Mouse (Mus musculus): ENCODE data around the gene Ube2o. TPM values are rescaled to one million over a fixed set of nuclear protein-coding genes. Genes with fewer than 3 reads are reported as not detected.

Gene Ube2o
- total RNA-seq, 2 experiments from 2014 or later: 25.2 to 25.6 TPM

GRCm38 (mm10) chr11:116489771-116490231 is 91.4 kb downstream of the Ube2o start:
- DNase-seq (ENCODE audit: low spot score in 2 of 2): no peak

- no peak for DNase-seq (ENCODE audit: low spot score in 2 of 2)
Observed at GRCm38 (mm10) chr11:116488693-116489375, 92.4 kb downstream of the Ube2o start.

GRCm38 (mm10) chr11:116488207-116488606 is 93.0 kb downstream of the Ube2o start:
- DNase-seq (ENCODE audit: low spot score in 2 of 2): no peak

Other genes starting within 250 kb of the Ube2o start
- gene Foxj1, start 246.0 kb downstream of the Ube2o start, total RNA-seq (2021): under 1 TPM; 0.29 to 0.31 TPM
- 10 to 100 TPM; 32.8 to 37.3 TPM for gene Rnf157, start 168.4 kb downstream of the Ube2o start, total RNA-seq (2021)
- 10 to 100 TPM; 44.6 to 45.1 TPM for gene Ubald2, start 147.4 kb downstream of the Ube2o start, total RNA-seq (2021)
- gene Qrich2, start 115.2 kb downstream of the Ube2o start, total RNA-seq (2021): under 1 TPM; 0.02 to 0.10 TPM
- gene Prpsap1, start 87.2 kb downstream of the Ube2o start, total RNA-seq (2021): 10 to 100 TPM; 43.3 to 49.6 TPM
- 1 to 10 TPM; 4.0 TPM for gene Sphk1, start 50.5 kb downstream of the Ube2o start, total RNA-seq (2021)
- gene Aanat, start 5.0 kb upstream of the Ube2o start, total RNA-seq (2021): not detected
- 1 to 10 TPM; 7.4 to 9.1 TPM for gene Rhbdf2, start 45.6 kb upstream of the Ube2o start, total RNA-seq (2021)
- under 1 TPM; 0.86 to 0.91 TPM for gene Prcd, start 72.1 kb upstream of the Ube2o start, total RNA-seq (2021)
- 10 to 100 TPM; 26.5 to 30.5 TPM for gene Cygb, start 72.9 kb upstream of the Ube2o start, total RNA-seq (2021)
- gene St6galnac1, start 194.1 kb upstream of the Ube2o start, total RNA-seq (2021): not detected
- gene Mxra7, start 246.6 kb upstream of the Ube2o start, total RNA-seq (2021): 10 to 100 TPM; 54.5 to 65.3 TPM